Mouse (Mus musculus): ENCODE measurements around the gene AI854703.
A peak's percentile ranks its signal among the peaks of the same experiment; 100 is the strongest.
"Not testable (repeated sequence)": the region's sequence is repeated elsewhere in the genome, so short reads cannot be mapped to it uniquely, and the experiment has no call there.

The AI854703 gene

GRCm38 (mm10) chr6:48613464-48613863, 13.1 kb upstream of the AI854703 start:
- DNase-seq (ENCODE audit: low read depth in 1 of 2, low spot score in 2 of 2), result no peak

GRCm38 (mm10) chr6:48614756-48615155, 11.8 kb upstream of the AI854703 start:
- no peak for DNase-seq (ENCODE audit: low read depth in 1 of 2, low spot score in 2 of 2)

- no peak for DNase-seq (ENCODE audit: low read depth in 1 of 2, low spot score in 2 of 2)
These were observed 6.5 kb upstream of the AI854703 start for GRCm38 (mm10) chr6:48620031-48620430.

GRCm38 (mm10) chr6:48622186-48622843, 4.2 kb upstream of the AI854703 start:
- DNase-seq (ENCODE audit: low read depth in 1 of 2, low spot score in 2 of 2), result not testable (repeated sequence)

- DNase-seq (ENCODE audit: low read depth in 1 of 2, low spot score in 2 of 2), result no peak
These were observed 3.1 kb upstream of the AI854703 start for GRCm38 (mm10) chr6:48623460-48623859.

- DNase-seq (ENCODE audit: low read depth in 1 of 2, low spot score in 2 of 2), result no peak
These were observed 420 bp downstream of the AI854703 start for GRCm38 (mm10) chr6:48626984-48627383.

GRCm38 (mm10) chr6:48627511-48627924, 954 bp downstream of the AI854703 start:
- no peak for DNase-seq (ENCODE audit: low read depth in 1 of 2, low spot score in 2 of 2)

- no peak for DNase-seq (ENCODE audit: low read depth in 1 of 2, low spot score in 2 of 2)
These were observed 1.8 kb downstream of the AI854703 start for GRCm38 (mm10) chr6:48628377-48628776.

GRCm38 (mm10) chr6:48628808-48629660, 2.5 kb downstream of the AI854703 start:
- DNase-seq (ENCODE audit: low read depth in 1 of 2, low spot score in 2 of 2), result no peak

GRCm38 (mm10) chr6:48629661-48630034, 3.1 kb downstream of the AI854703 start:
- DNase-seq (ENCODE audit: low read depth in 1 of 2, low spot score in 2 of 2), result no peak

GRCm38 (mm10) chr6:48630831-48631230, 4.3 kb downstream of the AI854703 start:
- no peak for DNase-seq (ENCODE audit: low read depth in 1 of 2, low spot score in 2 of 2)

- DNase-seq (ENCODE audit: low read depth in 1 of 2, low spot score in 2 of 2), result no peak
These were observed 8.5 kb downstream of the AI854703 start for GRCm38 (mm10) chr6:48635105-48635504.

GRCm38 (mm10) chr6:48636515-48636914, 10.0 kb downstream of the AI854703 start:
- DNase-seq (ENCODE audit: low read depth in 1 of 2, low spot score in 2 of 2), result no peak

GRCm38 (mm10) chr6:48637811-48638500, 11.4 kb downstream of the AI854703 start:
- no peak for DNase-seq (ENCODE audit: low read depth in 1 of 2, low spot score in 2 of 2)

- no peak for DNase-seq (ENCODE audit: low read depth in 1 of 2, low spot score in 2 of 2)
These were observed 12.0 kb downstream of the AI854703 start for GRCm38 (mm10) chr6:48638553-48638952.

GRCm38 (mm10) chr6:48641391-48641790, 14.8 kb downstream of the AI854703 start:
- DNase-seq (ENCODE audit: low read depth in 1 of 2, low spot score in 2 of 2), result no peak

GRCm38 (mm10) chr6:48642764-48643292, 16.3 kb downstream of the AI854703 start:
- no peak for DNase-seq (ENCODE audit: low read depth in 1 of 2, low spot score in 2 of 2)

GRCm38 (mm10) chr6:48645660-48646308, 19.2 kb downstream of the AI854703 start:
- DNase-seq (ENCODE audit: low read depth in 1 of 2, low spot score in 2 of 2), result peak in 1 of 2 experiments; percentile 15

GRCm38 (mm10) chr6:48646309-48646690, 19.7 kb downstream of the AI854703 start:
- DNase-seq (ENCODE audit: low read depth in 1 of 2, low spot score in 2 of 2), result no peak

- DNase-seq (ENCODE audit: low read depth in 1 of 2, low spot score in 2 of 2), result peak in 1 of 2 experiments; percentile 19
These were observed 20.4 kb downstream of the AI854703 start, which contains the start of gene Gimap8 for GRCm38 (mm10) chr6:48646995-48647394. TSS of gene Gimap8 (plus strand) at chr6:48647234.

- DNase-seq (ENCODE audit: low read depth in 1 of 2, low spot score in 2 of 2), result no peak
These were observed 21.0 kb downstream of the AI854703 start for GRCm38 (mm10) chr6:48647611-48648010.
